Mouse (Mus musculus): ENCODE data around the gene Otx1.

DNA sequence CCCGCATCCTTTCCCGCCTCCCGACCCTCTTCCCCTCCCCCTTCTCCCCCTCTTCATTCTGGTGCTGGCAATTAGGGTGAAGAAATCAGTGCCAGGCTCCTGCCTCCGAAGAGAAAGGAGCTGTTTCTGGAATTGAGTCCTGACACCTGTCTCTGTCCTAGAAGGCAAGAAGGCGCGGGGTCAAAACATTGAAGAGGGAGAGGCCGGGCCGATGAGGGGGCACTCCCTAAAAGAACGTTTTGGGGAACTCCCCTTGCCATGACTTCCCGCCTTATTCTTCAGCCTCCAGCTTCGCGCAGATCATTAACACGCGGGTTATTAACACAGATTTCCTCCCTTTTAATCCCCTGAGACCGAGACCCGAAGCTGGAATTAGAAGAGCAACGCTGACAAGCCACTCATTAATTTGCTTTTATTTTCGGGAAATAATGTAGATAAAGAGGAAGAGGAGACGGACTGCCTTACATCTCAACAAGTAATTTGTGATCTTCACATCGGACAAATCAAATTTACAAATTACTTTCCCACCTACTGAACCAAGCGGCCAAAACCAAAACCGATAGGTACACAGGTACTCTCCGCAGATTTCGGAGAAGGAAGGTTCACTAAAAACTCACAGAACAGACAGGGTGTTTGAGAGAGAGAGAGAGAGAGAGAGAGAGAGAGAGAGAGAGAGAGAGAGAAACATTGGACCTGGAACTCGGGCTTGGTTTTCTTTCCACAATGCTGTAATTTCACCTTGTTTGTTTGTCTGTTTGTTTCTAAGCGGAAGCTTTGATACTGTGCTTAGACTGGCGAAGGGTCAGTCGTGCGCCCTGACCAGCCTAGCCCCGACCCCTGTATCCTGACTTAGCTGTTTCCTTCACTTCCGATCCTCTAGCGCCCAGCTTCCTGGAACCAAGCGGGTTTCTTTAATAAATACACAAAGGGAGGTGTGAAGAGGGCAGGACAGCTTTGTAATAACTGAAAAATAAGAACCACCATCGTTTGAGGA is 8.0 kb downstream of the Otx1 start:
- TF ChIP-seq CTCF (IDR thresholded peaks at IDR 0.05; ENCODE audit: low read depth, low read length) (no peak), POLR2A (IDR thresholded peaks at IDR 0.05; ENCODE audit: extremely low read depth, insufficient read depth, low read length) (no peak)

Data from liver, adult 2 months (tissue).